Mouse (Mus musculus) neural tube, embryonic 14.5 days (tissue): Measurements from ENCODE around the gene Carnmt1. TPM values are rescaled to one million over a fixed set of nuclear protein-coding genes. Genes with fewer than 3 reads are reported as not detected.

Experiments
- ATAC-seq: fragments of 200-750 bp; cut with Nextera tagmentation; 2 replicates; pipeline ENCODE4 v1.8.0; 2017; ENCODE audit warnings: low read depth, mild to moderate bottlenecking, moderate TSS enrichment, moderate library complexity
- H3K27ac ChIP-seq: fragments of 300-500 bp; sonication (generic); 2 replicates; pipeline ENCODE4 v1.5.1; 2014; ENCODE audit warnings: low read depth, mild to moderate bottlenecking, control low read depth, low read length, moderate library complexity, mixed read lengths
- H3K27me3 ChIP-seq: fragments of 300-500 bp; sonication (generic); 2 replicates; pipeline ENCODE4 v1.6.1; 2014; ENCODE audit warnings: low read length; ENCODE audit not compliant: control insufficient read depth, insufficient read depth
- H3K36me3 ChIP-seq: fragments of 300-500 bp; sonication (generic); 2 replicates; pipeline ENCODE4 v1.6.1; 2014; ENCODE audit warnings: low read length, mixed read lengths; ENCODE audit not compliant: control insufficient read depth, insufficient read depth
- H3K4me1 ChIP-seq: fragments of 300-500 bp; sonication (generic); 2 replicates; pipeline ENCODE4 v1.6.1; 2014; ENCODE audit warnings: low read length; ENCODE audit not compliant: control insufficient read depth, insufficient read depth
- H3K4me2 ChIP-seq: fragments of 300-500 bp; sonication (generic); 2 replicates; pipeline ENCODE4 v1.6.1; 2014; ENCODE audit warnings: mild to moderate bottlenecking, low read depth, low read length, control low read depth
- H3K4me3 ChIP-seq: fragments of 300-500 bp; sonication (generic); 2 replicates; pipeline ENCODE4 v1.5.1; 2014; ENCODE audit warnings: low read depth, low read length, control low read depth, mixed read lengths
- H3K9ac ChIP-seq: fragments of 300-500 bp; sonication (generic); replicated peaks from 2 replicates; pipeline ENCODE4 v1.6.1; 2014; ENCODE audit warnings: low read depth, mild to moderate bottlenecking, control low read depth, low read length, mixed read lengths
- H3K9me3 ChIP-seq: fragments of 300-500 bp; sonication (generic); 2 replicates; pipeline ENCODE4 v1.6.1; 2016; ENCODE audit warnings: low read length; ENCODE audit not compliant: control insufficient read depth
- WGBS: fragments of 180-500 bp; shearing (Covaris S2); extraction: QIAGEN DNeasy Blood & Tissue Kit; methylation state at CpG from one replicate; pipeline ENCODE4 v1.1.7; 2014; 5-methylcytosine and 5-hydroxymethylcytosine counted together
- polyA plus RNA-seq: library from polyadenylated mRNA; unstranded; fragments of >200 nt; fragmentation: Nextera tagmentation; extraction: Ambion mirVana; gene quantifications from 2 replicates; pipeline ENCODE4 v1.2.1, GENCODE M21; 2014

Carnmt1 gene
- polyA plus RNA-seq, 1 experiment from 2014 or later, result 11.2 TPM

GRCm38 (mm10) chr19:18746576-18747340 is 76.2 kb downstream of the Carnmt1 start:
- Histone ChIP-seq H3K9me3 (no peaks in the 10 kb centered on the region), H3K4me3 (no peak overlapping the region), H3K27ac (no peak overlapping the region), H3K4me1 (no peaks in the 10 kb centered on the region), H3K4me2 (no peak overlapping the region), H3K27me3 (no peaks in the 10 kb centered on the region), H3K9ac (no peak overlapping the region), H3K36me3 (no peaks in the 10 kb centered on the region)
- no peak for ATAC-seq
- WGBS, result 91% methylated on average over 5 of the region's 5 CpGs

DNA sequence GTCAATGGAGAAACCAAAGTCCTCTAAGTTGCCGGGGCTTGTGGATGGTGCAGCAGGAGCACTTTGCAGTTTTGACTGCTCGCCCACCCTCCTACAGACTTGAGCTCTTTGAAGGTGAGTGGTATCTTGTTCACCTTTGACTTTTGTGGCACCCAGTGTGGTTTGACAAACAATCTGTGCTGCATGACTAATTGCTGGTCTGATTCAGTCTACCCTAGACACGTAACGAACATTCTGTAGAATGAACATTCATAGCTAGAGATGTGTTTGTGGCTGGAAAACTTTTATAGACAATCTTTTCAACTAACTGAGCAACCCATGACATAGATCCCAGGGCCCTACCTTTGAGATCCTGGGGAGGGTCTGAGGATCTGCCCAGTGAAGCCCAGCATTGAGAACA is 76.8 kb downstream of the Carnmt1 start:
- Histone ChIP-seq H3K27ac (no peak overlapping the region), H3K9ac (no peak overlapping the region), H3K27me3 (no peaks in the 10 kb centered on the region), H3K4me1 (no peaks in the 10 kb centered on the region), H3K4me2 (no peak overlapping the region), H3K9me3 (no peaks in the 10 kb centered on the region), H3K4me3 (no peak overlapping the region), H3K36me3 (no peaks in the 10 kb centered on the region)
- ATAC-seq, result no peak
- WGBS, result 93% methylated on average over 4 of the region's 4 CpGs

DNA sequence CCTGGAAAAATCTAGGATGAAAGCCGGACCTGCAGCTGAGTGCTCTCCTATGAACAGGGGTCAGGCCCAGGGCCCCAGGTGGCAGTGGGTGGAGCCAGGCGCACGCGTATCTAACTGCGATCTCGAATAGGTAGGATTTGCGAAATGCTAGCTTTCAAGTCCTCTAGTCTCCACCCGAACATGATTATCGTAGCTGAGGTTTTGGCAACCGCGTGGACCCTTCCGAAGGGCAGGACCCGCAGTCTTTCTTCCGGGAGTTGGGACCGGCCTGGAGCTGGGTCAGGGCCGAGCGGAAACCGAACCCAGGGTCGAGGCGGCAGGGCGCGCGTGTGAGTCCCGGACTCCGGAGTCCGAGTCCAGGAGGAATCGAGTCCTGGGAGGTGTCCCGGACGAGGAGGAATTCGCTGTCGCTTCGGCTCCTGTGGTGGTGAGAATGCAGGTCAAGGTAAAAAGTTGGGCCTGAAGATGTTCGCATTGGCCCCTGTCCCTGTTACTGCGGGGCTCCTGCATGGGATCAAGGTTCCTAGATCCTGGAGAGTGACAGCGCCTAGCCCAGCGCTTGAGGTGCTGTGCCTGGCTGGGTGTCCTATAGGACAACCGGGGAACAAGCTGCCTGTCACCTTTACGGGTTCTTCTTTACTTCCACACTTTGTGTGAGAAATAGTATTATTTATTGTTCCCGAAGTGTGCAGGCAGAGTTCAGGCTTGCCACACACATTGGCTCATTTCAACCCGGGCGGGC is 79.2 kb downstream of the Carnmt1 start, which contains the start of gene Trpm6:
Gene Trpm6, plus strand, starts transcription at position 386 of the 742 bp plus-strand sequence.
- H3K27ac ChIP-seq, result no peak within 1 kb of the TSS
- peak within 1 kb of the TSS; percentile 24; the same call in 1 of the 2 replicates for H3K4me3 ChIP-seq
- ATAC-seq, result no peak
- H3K27me3 ChIP-seq, result no peaks in the 10 kb centered on the region
- H3K4me1 ChIP-seq, result no peaks in the 10 kb centered on the region
- WGBS, result 7% methylated on average over 41 of the region's 41 CpGs
- no peaks in the 10 kb centered on the region for H3K9me3 ChIP-seq
- H3K9ac ChIP-seq, result 0 out of 2 replicates have a peak within 1 kb of the TSS, but pooled peaks have one; percentile 4
- H3K4me2 ChIP-seq, result peak within 1 kb of the TSS; percentile 46
- H3K36me3 ChIP-seq, result no peaks in the 10 kb centered on the region

Other genes starting within 250 kb of the Carnmt1 start
- gene Ostf1, start 38.9 kb upstream of the Carnmt1 start, polyA plus RNA-seq, result 25.8 and 44.7 TPM in 2 replicates
- 9.4 and 9.5 TPM in 2 replicates for gene Nmrk1, start 38.8 kb upstream of the Carnmt1 start, polyA plus RNA-seq
- gene D030056L22Rik, start 42.4 kb downstream of the Carnmt1 start, polyA plus RNA-seq, result 63.3 and 66.7 TPM in 2 replicates
- gene Trpm6, start 79.2 kb downstream of the Carnmt1 start, polyA plus RNA-seq, result 0.27 and 0.37 TPM in 2 replicates